Mouse (Mus musculus) lung, adult 2 months (tissue): Measurements from ENCODE around the gene Pla2g7.

ENCODE experiments used
- CTCF ChIP-seq: fragments of 200-500 bp; IDR thresholded peaks from 2 replicates; pipeline ENCODE4 v1.5.1; 2011; ENCODE audit warnings: mild to moderate bottlenecking, low read length, control low read depth; ENCODE audit not compliant: insufficient read depth
- POLR2A ChIP-seq: fragments of 200-500 bp; IDR thresholded peaks from 2 replicates; pipeline ENCODE4 v1.6.1; 2011; ENCODE audit warnings: low read depth, mild to moderate bottlenecking, control low read depth, low read length, borderline replicate concordance; ENCODE audit errors: extremely low read depth

GRCm38 (mm10) chr17:43558678-43559077 is 9.2 kb upstream of the Pla2g7 start:
- TF ChIP-seq POLR2A (no peak), CTCF (no peak)
